Mouse (Mus musculus) erythroblast, embryonic 14.5 days (primary cell): Measurements from ENCODE around the gene Sdk1.

Experiments used
- GATA1 ChIP-seq: IDR thresholded peaks from 2 replicates; pipeline ENCODE4 v1.6.1; 2012; ENCODE audit warnings: low read length, inconsistent platforms, mixed read lengths
- TAL1 ChIP-seq: IDR thresholded peaks from 3 replicates; pipeline ENCODE4 v1.6.1; 2012; ENCODE audit warnings: low read length, inconsistent platforms, mixed read lengths

GRCm38 (mm10) chr5:141241645-141242284 is 475 bp downstream of the Sdk1 start:
- TF ChIP-seq GATA1 (no peak), TAL1 (no peak)
